Mouse (Mus musculus): ENCODE data around the gene Etv6. TPM values are rescaled to one million over a fixed set of nuclear protein-coding genes. Genes with fewer than 3 reads are reported as not detected.

Gene Etv6
- total and polyA plus RNA-seq, 2 experiments from 2014 or later = 4.0 to 9.1 TPM

- WGBS = 74% methylated on average over 8 of the region's 8 CpGs
- H3K9me3 ChIP-seq (ENCODE audit: low read length) = no peaks in the 10 kb centered on the region
- peak; percentile 31 for DNase-seq (ENCODE audit: low spot score)
- ATAC-seq = no peak
- no peaks in the 10 kb centered on the region for H3K27me3 ChIP-seq (ENCODE audit: insufficient read depth, low read length)
- H3K27ac ChIP-seq = no peak overlapping the region
- no peak overlapping the region for H3K4me3 ChIP-seq (ENCODE audit: low read length)
- no peak overlapping the region for H3K9ac ChIP-seq (replicated peaks; ENCODE audit: low read length)
- H3K4me2 ChIP-seq (ENCODE audit: low read depth, low read length) = no peak overlapping the region
- no peaks in the 10 kb centered on the region for H3K4me1 ChIP-seq (ENCODE audit: insufficient read depth, low read length)
- no peaks in the 10 kb centered on the region for H3K36me3 ChIP-seq (ENCODE audit: insufficient read depth, low read length)
- TF ChIP-seq CTCF (IDR thresholded peaks at IDR 0.05; ENCODE audit: low read depth) = no peak
These were observed 15.0 kb downstream of the Etv6 start for GRCm38 (mm10) chr6:134050466-134050865.

DNA sequence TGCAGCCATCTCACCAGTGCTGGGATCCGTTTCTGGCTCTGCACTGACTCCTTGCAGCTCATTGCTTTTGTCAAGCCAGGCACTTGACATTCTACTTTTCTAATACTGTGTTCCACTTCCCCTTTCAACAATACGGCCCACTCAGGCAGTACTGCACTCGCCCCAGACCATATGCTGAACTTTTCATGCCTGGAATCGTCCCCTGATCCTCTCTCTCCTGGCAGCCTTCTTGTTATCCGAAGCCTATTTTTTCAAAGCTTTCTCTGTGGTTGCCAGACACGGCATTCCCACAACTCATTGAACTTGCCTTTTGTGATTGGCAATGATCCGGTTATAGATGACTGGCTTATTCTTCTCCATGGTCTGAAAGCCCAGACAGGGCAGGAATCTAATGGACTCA lies 16.4 kb downstream of the Etv6 start:
- Histone ChIP-seq H3K27me3 (ENCODE audit: insufficient read depth, low read length) (no peaks in the 10 kb centered on the region), H3K4me3 (ENCODE audit: low read length) (no peak overlapping the region), H3K36me3 (ENCODE audit: insufficient read depth, low read length) (no peaks in the 10 kb centered on the region), H3K27ac (no peak overlapping the region), H3K4me1 (ENCODE audit: insufficient read depth, low read length) (no peaks in the 10 kb centered on the region), H3K4me2 (ENCODE audit: low read depth, low read length) (no peak overlapping the region), H3K9ac (replicated peaks; ENCODE audit: low read length) (no peak overlapping the region), H3K9me3 (ENCODE audit: low read length) (no peaks in the 10 kb centered on the region)
- TF ChIP-seq CTCF (IDR thresholded peaks at IDR 0.05; ENCODE audit: low read depth) = no peak
- ATAC-seq (0 out of 2 replicates have a peak, but pooled peaks have one; percentile 20), DNase-seq (ENCODE audit: low spot score) (peak; percentile 21)
- 47% methylated on average over 7 of the region's 7 CpGs for WGBS

- DNase-seq (ENCODE audit: low spot score) (no peak), ATAC-seq (no peak)
- Histone ChIP-seq H3K4me3 (ENCODE audit: low read length) (no peak overlapping the region), H3K4me1 (ENCODE audit: insufficient read depth, low read length) (no peaks in the 10 kb centered on the region), H3K4me2 (ENCODE audit: low read depth, low read length) (no peak overlapping the region), H3K27ac (no peak overlapping the region), H3K27me3 (ENCODE audit: insufficient read depth, low read length) (no peaks in the 10 kb centered on the region), H3K36me3 (ENCODE audit: insufficient read depth, low read length) (no peaks in the 10 kb centered on the region), H3K9me3 (ENCODE audit: low read length) (no peaks in the 10 kb centered on the region), H3K9ac (replicated peaks; ENCODE audit: low read length) (no peak overlapping the region)
- TF ChIP-seq CTCF (IDR thresholded peaks at IDR 0.05; ENCODE audit: low read depth) = no peak
- 92% methylated on average over 10 of the region's 10 CpGs for WGBS
These were observed 17.6 kb downstream of the Etv6 start for GRCm38 (mm10) chr6:134053146-134053545.

DNA sequence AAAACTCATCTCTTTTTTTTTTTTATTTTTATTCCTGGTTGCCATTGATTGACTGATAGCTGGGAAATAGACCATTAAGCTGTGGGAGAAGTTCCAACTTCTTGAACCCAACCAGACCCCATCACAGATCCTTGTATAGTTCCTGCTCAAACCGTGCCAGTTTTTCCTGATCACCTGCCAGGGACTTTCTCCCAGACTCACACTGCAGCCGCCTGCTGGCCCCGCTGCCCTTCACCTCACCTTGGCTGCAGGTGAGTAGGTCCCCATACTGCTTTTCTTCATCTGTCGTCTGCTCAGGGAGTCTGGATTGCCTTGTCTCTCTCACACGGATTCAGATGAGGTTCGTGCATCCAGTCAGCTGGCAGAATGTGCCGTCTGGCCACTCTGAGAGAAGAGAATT lies 18.1 kb downstream of the Etv6 start:
- ATAC-seq = no peak
- no peak for TF ChIP-seq CTCF (IDR thresholded peaks at IDR 0.05; ENCODE audit: low read depth)
- H3K4me2 ChIP-seq (ENCODE audit: low read depth, low read length) = no peak overlapping the region
- no peaks in the 10 kb centered on the region for H3K9me3 ChIP-seq (ENCODE audit: low read length)
- H3K27me3 ChIP-seq (ENCODE audit: insufficient read depth, low read length) = no peaks in the 10 kb centered on the region
- WGBS = 66% methylated on average over 7 of the region's 7 CpGs
- H3K4me3 ChIP-seq (ENCODE audit: low read length) = no peak overlapping the region
- H3K36me3 ChIP-seq (ENCODE audit: insufficient read depth, low read length) = no peaks in the 10 kb centered on the region
- H3K27ac ChIP-seq = no peak overlapping the region
- DNase-seq (ENCODE audit: low spot score) = no peak
- H3K4me1 ChIP-seq (ENCODE audit: insufficient read depth, low read length) = no peaks in the 10 kb centered on the region
- H3K9ac ChIP-seq (replicated peaks; ENCODE audit: low read length) = no peak overlapping the region

DNA sequence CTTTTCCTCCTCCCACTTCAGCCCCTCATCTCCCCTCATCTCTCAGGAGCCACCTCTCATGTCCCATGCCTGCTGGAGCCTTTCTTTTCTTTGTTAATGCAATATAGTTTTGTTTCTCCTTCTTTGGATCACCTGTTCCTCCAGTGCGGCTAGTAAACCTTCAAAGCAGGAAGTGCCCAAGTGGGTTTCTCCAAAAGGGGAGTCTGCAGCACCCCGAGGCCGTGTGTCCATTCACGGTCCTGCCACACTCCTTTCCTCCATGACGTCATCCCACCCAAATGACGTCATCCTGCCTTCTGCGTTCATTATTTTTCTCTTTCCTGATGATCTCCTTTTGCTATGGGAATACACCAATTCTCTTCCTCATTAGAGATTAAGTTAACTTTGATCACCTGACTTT lies 20.1 kb downstream of the Etv6 start:
- H3K9ac ChIP-seq (replicated peaks; ENCODE audit: low read length) = no peak overlapping the region
- no peaks in the 10 kb centered on the region for H3K4me1 ChIP-seq (ENCODE audit: insufficient read depth, low read length)
- no peak for DNase-seq (ENCODE audit: low spot score)

GRCm38 (mm10) chr6:134058451-134058850 lies 23.0 kb downstream of the Etv6 start:
- no peak for DNase-seq (ENCODE audit: low spot score)
- Histone ChIP-seq H3K9me3 (ENCODE audit: low read length) (no peaks in the 10 kb centered on the region), H3K4me1 (ENCODE audit: insufficient read depth, low read length) (no peaks in the 10 kb centered on the region), H3K9ac (replicated peaks; ENCODE audit: low read length) (no peak overlapping the region), H3K4me3 (ENCODE audit: low read length) (no peak overlapping the region), H3K27me3 (ENCODE audit: insufficient read depth, low read length) (no peaks in the 10 kb centered on the region), H3K27ac (no peak overlapping the region), H3K4me2 (ENCODE audit: low read depth, low read length) (no peak overlapping the region), H3K36me3 (ENCODE audit: insufficient read depth, low read length) (no peaks in the 10 kb centered on the region)
- no peak for ATAC-seq
- 63% methylated on average over 4 of the region's 4 CpGs for whole genome bisulfite sequencing
- TF ChIP-seq CTCF (IDR thresholded peaks at IDR 0.05; ENCODE audit: low read depth) = no peak

More for the DNA sequence above, 20.1 kb downstream of the Etv6 start:
- Histone ChIP-seq H3K36me3 (ENCODE audit: insufficient read depth, low read length) (no peaks in the 10 kb centered on the region), H3K9me3 (ENCODE audit: low read length) (no peaks in the 10 kb centered on the region), H3K27me3 (ENCODE audit: insufficient read depth, low read length) (no peaks in the 10 kb centered on the region), H3K4me2 (ENCODE audit: low read depth, low read length) (no peak overlapping the region), H3K4me3 (ENCODE audit: low read length) (no peak overlapping the region), H3K27ac (no peak overlapping the region)
- ATAC-seq = no peak
- 87% methylated on average over 7 of the region's 7 CpGs for WGBS
- TF ChIP-seq CTCF (IDR thresholded peaks at IDR 0.05; ENCODE audit: low read depth) = no peak

DNA sequence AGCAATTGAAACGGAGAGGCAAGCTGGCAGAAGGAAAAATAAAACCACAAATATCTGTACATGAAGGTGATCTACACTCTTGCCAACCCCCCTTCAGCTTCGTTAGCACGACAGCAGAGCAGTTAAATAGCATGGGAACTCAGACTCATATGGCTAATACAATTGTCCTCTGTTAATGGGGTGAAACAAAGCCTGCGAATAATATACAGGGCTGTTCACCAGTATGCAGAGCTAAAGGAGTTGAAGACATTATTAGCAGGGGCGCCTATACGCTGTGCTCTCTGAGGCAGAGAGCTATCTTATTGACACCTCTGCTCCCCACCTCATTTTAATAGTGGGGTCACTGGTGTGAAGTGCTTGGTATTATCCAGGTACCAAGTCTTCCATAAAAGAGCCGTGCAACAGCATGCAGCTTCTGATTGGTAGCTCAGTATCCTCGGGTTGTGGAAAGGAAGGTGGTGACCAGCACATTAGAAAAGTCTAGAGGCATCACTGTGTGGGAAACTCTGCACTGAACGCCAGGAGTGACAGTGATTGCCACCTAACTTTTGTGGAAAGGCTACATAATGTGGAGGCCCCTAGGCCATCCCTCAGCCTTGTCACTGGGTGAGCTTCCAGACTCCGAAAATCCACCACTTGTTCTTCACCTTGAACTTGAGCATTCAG lies 23.5 kb downstream of the Etv6 start:
- Histone ChIP-seq H3K4me3 (ENCODE audit: low read length) (no peak overlapping the region), H3K27ac (no peak overlapping the region), H3K36me3 (ENCODE audit: insufficient read depth, low read length) (no peaks in the 10 kb centered on the region), H3K4me1 (ENCODE audit: insufficient read depth, low read length) (no peaks in the 10 kb centered on the region), H3K4me2 (ENCODE audit: low read depth, low read length) (no peak overlapping the region), H3K27me3 (ENCODE audit: insufficient read depth, low read length) (no peaks in the 10 kb centered on the region), H3K9me3 (ENCODE audit: low read length) (no peaks in the 10 kb centered on the region), H3K9ac (replicated peaks; ENCODE audit: low read length) (no peak overlapping the region)
- 54% methylated on average over 10 of the region's 10 CpGs for WGBS
- ATAC-seq = no peak
- DNase-seq (ENCODE audit: low spot score) = no peak
- TF ChIP-seq CTCF (IDR thresholded peaks at IDR 0.05; ENCODE audit: low read depth) = no peak
